In the genomic region with DNA sequence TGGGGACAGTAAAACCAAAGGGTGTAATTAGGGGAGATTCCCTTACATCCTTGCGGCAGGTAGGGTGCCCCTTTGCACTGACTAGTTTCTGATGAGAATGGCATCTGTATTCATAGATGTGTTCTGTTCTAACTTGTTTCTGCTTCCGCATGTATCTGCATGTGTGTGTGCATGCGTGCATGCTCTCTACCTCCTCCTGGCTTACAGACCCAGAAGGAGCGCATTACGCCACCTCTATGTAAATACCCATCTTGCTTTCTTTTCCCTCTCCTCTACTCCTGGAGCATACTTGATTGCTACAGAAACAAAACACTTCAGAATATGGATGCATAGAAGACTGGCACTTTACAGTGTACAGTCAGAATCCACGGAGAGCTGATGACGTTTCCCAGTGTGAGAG, we compare ENCODE assay signal across 12 mouse cellular contexts. TPM values are rescaled to one million over a fixed set of nuclear protein-coding genes. Genes with fewer than 3 reads are reported as not detected.
A peak's percentile ranks its signal among the peaks of the same experiment; 100 is the strongest.
DNase-seq lines count a peak whose midpoint lies in the region; ATAC-seq and TF ChIP-seq lines count a peak whose summit lies in the region.
"Had no signal": no experiment of that assay in that cellular context is flagged by ENCODE, and none has a peak within 500 bp of the region (broad histone marks: within the 10 kb centered on the region; RNA-seq: fewer than 3 reads in every experiment).

No protein-coding gene starts in this region.

- no peak for ATAC-seq in hindbrain, postnatal 0 days
- no peak for ATAC-seq in hindbrain, embryonic 12.5 days (ENCODE audit: low FRiP score)
- peak; percentile 55; the same call in 1 of the 2 replicates for ATAC-seq in lung, postnatal 0 days
- no peak for ATAC-seq in stomach, postnatal 0 days (ENCODE audit: low FRiP score, low TSS enrichment)
- ATAC-seq: forebrain, embryonic 16.5 days; midbrain, embryonic 13.5 days had no signal

- no peak for TF ChIP-seq EP300 in lung, postnatal 0 days (IDR thresholded peaks at IDR 0.05)
- TF ChIP-seq EP300 in stomach, postnatal 0 days (optimal IDR thresholded peaks at IDR 0.05) = no peak

- no peaks in the 10 kb centered on the region for H3K36me3 ChIP-seq in hindbrain, postnatal 0 days (ENCODE audit: insufficient read depth, low read length)
- H3K36me3 ChIP-seq in hindbrain, embryonic 12.5 days = no peaks in the 10 kb centered on the region
- H3K36me3 ChIP-seq in lung, postnatal 0 days (ENCODE audit: insufficient read depth, low read length) = no peaks in the 10 kb centered on the region
- peaks cover 14% of the 10 kb centered on the region for H3K36me3 ChIP-seq in limb, embryonic 10.5 days
- H3K36me3 ChIP-seq in stomach, postnatal 0 days (ENCODE audit: control insufficient read depth, insufficient read depth, low read length) = no peaks in the 10 kb centered on the region
- H3K36me3 ChIP-seq: midbrain, embryonic 13.5 days had no signal

- no peaks in the 10 kb centered on the region for H3K9me3 ChIP-seq in hindbrain, postnatal 0 days (ENCODE audit: low read length)
- no peaks in the 10 kb centered on the region for H3K9me3 ChIP-seq in hindbrain, embryonic 12.5 days (replicated peaks)
- no peaks in the 10 kb centered on the region for H3K9me3 ChIP-seq in lung, postnatal 0 days (ENCODE audit: low read length)
- H3K9me3 ChIP-seq in limb, embryonic 10.5 days (replicated peaks) = no peaks in the 10 kb centered on the region
- no peaks in the 10 kb centered on the region for H3K9me3 ChIP-seq in stomach, postnatal 0 days (ENCODE audit: control insufficient read depth, low read length)
- H3K9me3 ChIP-seq: heart, embryonic 12.5 days; midbrain, embryonic 13.5 days had no signal

- 0 out of 2 replicates have a peak, but pooled peaks have one; percentile 13 for TF ChIP-seq CTCF in hindbrain, postnatal 0 days (IDR thresholded peaks at IDR 0.05; ENCODE audit: low read depth)
- TF ChIP-seq CTCF in lung, postnatal 0 days (IDR thresholded peaks at IDR 0.05) = peak; percentile 58
- peak; percentile 65 for TF ChIP-seq CTCF in stomach, postnatal 0 days (IDR thresholded peaks at IDR 0.05; ENCODE audit: low read depth)

- no peaks in the 10 kb centered on the region; the same call in 1 of the 2 replicates for H3K4me1 ChIP-seq in hindbrain, postnatal 0 days (ENCODE audit: insufficient read depth, low read length)
- peaks cover 46% of the 10 kb centered on the region for H3K4me1 ChIP-seq in hindbrain, embryonic 12.5 days
- H3K4me1 ChIP-seq in lung, postnatal 0 days (ENCODE audit: insufficient read depth, low read depth, low read length) = peaks cover 29% of the 10 kb centered on the region
- peaks cover 42% of the 10 kb centered on the region for H3K4me1 ChIP-seq in limb, embryonic 10.5 days
- H3K4me1 ChIP-seq in stomach, postnatal 0 days (replicated peaks; ENCODE audit: control insufficient read depth, insufficient read depth) = peaks cover 11% of the 10 kb centered on the region

- no peak overlapping the region for H3K4me2 ChIP-seq in hindbrain, postnatal 0 days (ENCODE audit: low read depth, low read length)
- H3K4me2 ChIP-seq in hindbrain, embryonic 12.5 days (replicated peaks) = no peak overlapping the region
- no peak overlapping the region for H3K4me2 ChIP-seq in lung, postnatal 0 days (replicated peaks; ENCODE audit: low read depth, low read length)
- no peak overlapping the region for H3K4me2 ChIP-seq in stomach, postnatal 0 days (replicated peaks; ENCODE audit: low read depth)
- H3K4me2 ChIP-seq: heart, embryonic 12.5 days; midbrain, embryonic 13.5 days had no signal

- 91% methylated on average over 7 of the region's 7 CpGs for WGBS in hindbrain, postnatal 0 days
- WGBS in hindbrain, embryonic 12.5 days = 87% methylated on average over 7 of the region's 7 CpGs
- WGBS in lung, postnatal 0 days = 64% methylated on average over 7 of the region's 7 CpGs
- 90% methylated on average over 7 of the region's 7 CpGs for WGBS in limb, embryonic 10.5 days
- 64% methylated on average over 7 of the region's 7 CpGs for WGBS in stomach, postnatal 0 days

- H3K27ac ChIP-seq in hindbrain, postnatal 0 days = no peak overlapping the region
- H3K27ac ChIP-seq in hindbrain, embryonic 12.5 days = no peak overlapping the region
- H3K27ac ChIP-seq in lung, postnatal 0 days (ENCODE audit: low read length) = peak overlapping the region; percentile 28
- 0 out of 2 replicates have a peak overlapping the region, but pooled peaks have one; percentile 7 for H3K27ac ChIP-seq in limb, embryonic 10.5 days
- H3K27ac ChIP-seq in stomach, postnatal 0 days (replicated peaks) = peak overlapping the region; percentile 82

- no peak overlapping the region for H3K9ac ChIP-seq in hindbrain, postnatal 0 days (replicated peaks; ENCODE audit: low read length)
- no peak overlapping the region for H3K9ac ChIP-seq in hindbrain, embryonic 12.5 days
- H3K9ac ChIP-seq in lung, postnatal 0 days (replicated peaks; ENCODE audit: low read depth) = no peak overlapping the region
- H3K9ac ChIP-seq in stomach, postnatal 0 days (ENCODE audit: low read length) = no peak overlapping the region
- H3K9ac ChIP-seq: heart, embryonic 12.5 days; midbrain, embryonic 13.5 days had no signal

- H3K4me3 ChIP-seq in hindbrain, postnatal 0 days (ENCODE audit: low read length) = no peak overlapping the region
- H3K4me3 ChIP-seq in hindbrain, embryonic 12.5 days = no peak overlapping the region
- H3K4me3 ChIP-seq in lung, postnatal 0 days (ENCODE audit: low read depth, low read length) = no peak overlapping the region
- no peak overlapping the region for H3K4me3 ChIP-seq in limb, embryonic 10.5 days
- no peak overlapping the region for H3K4me3 ChIP-seq in stomach, postnatal 0 days (ENCODE audit: low read depth, low read length)
- H3K4me3 ChIP-seq: heart, embryonic 12.5 days; midbrain, embryonic 13.5 days had no signal

- DNase-seq in hindbrain, postnatal 0 days (ENCODE audit: low spot score) = no peak
- peak; percentile 68 for DNase-seq in lung, postnatal 0 days (ENCODE audit: low spot score)
- DNase-seq in lung, postnatal 25 days (ENCODE audit: low spot score) = no peak
- DNase-seq in limb, embryonic 10.5 days (ENCODE audit: low spot score) = no peak
- DNase-seq in stomach, postnatal 0 days (ENCODE audit: low spot score) = no peak
- DNase-seq in adrenal gland, adult 2 months = no peak
- DNase-seq: kidney, postnatal 25 days had no signal

- H3K27me3 ChIP-seq in hindbrain, postnatal 0 days (ENCODE audit: insufficient read depth, low read length) = no peaks in the 10 kb centered on the region
- H3K27me3 ChIP-seq in hindbrain, embryonic 12.5 days = no peaks in the 10 kb centered on the region
- H3K27me3 ChIP-seq in lung, postnatal 0 days (replicated peaks; ENCODE audit: insufficient read depth, low read length) = no peaks in the 10 kb centered on the region
- no peaks in the 10 kb centered on the region for H3K27me3 ChIP-seq in limb, embryonic 10.5 days (ENCODE audit: low read depth, poor library complexity, severe bottlenecking)
- H3K27me3 ChIP-seq in stomach, postnatal 0 days (ENCODE audit: control insufficient read depth, insufficient read depth, low read length) = no peaks in the 10 kb centered on the region
- H3K27me3 ChIP-seq: heart, embryonic 12.5 days; midbrain, embryonic 13.5 days had no signal

RNA-seq across cellular contexts. Expression of gene Mink1, which starts 21.1 kb away (rescaled TPM):
- total RNA-seq in hindbrain, postnatal 0 days (2014; rRNA removed) = 56.6 and 73.3 TPM in 2 replicates
- 13.6 and 15.2 TPM in 2 replicates for polyA plus RNA-seq in hindbrain, postnatal 0 days (2015; fragmentation: Nextera tagmentation; extraction: Ambion mirVana)
- polyA plus RNA-seq in hindbrain, embryonic 12.5 days (2016; fragmentation: Nextera tagmentation; extraction: Ambion mirVana) = 17.3 and 19.1 TPM in 2 replicates
- 7.4 and 7.6 TPM in 2 replicates for polyA plus RNA-seq in lung, postnatal 0 days (2015; fragmentation: Nextera tagmentation; extraction: Ambion mirVana)
- polyA plus RNA-seq in limb, embryonic 10.5 days (2016; fragmentation: Nextera tagmentation; extraction: Ambion mirVana) = 15.1 and 17.2 TPM in 2 replicates
- polyA plus RNA-seq in stomach, postnatal 0 days (2015; fragmentation: Nextera tagmentation; extraction: Ambion mirVana) = 8.5 and 10.2 TPM in 2 replicates
- total RNA-seq in adrenal gland, adult 2 months (2021) = 10 to 100 TPM; 44.8 to 46.0 TPM
- 59.1 and 62.8 TPM in 2 replicates for polyA plus RNA-seq in adrenal gland, adult 2 months (2012; rRNA removed)

RNA-seq across cellular contexts. Expression of gene 4930544D05Rik, which starts 31.9 kb away (rescaled TPM):
- total RNA-seq in hindbrain, postnatal 0 days (2014; rRNA removed) = not detected in 2 replicates
- not detected in 2 replicates for polyA plus RNA-seq in hindbrain, postnatal 0 days (2015; fragmentation: Nextera tagmentation; extraction: Ambion mirVana)
- polyA plus RNA-seq in hindbrain, embryonic 12.5 days (2016; fragmentation: Nextera tagmentation; extraction: Ambion mirVana) = not detected in 2 replicates
- polyA plus RNA-seq in lung, postnatal 0 days (2015; fragmentation: Nextera tagmentation; extraction: Ambion mirVana) = not detected in 2 replicates
- not detected in 2 replicates for polyA plus RNA-seq in limb, embryonic 10.5 days (2016; fragmentation: Nextera tagmentation; extraction: Ambion mirVana)
- polyA plus RNA-seq in stomach, postnatal 0 days (2015; fragmentation: Nextera tagmentation; extraction: Ambion mirVana) = not detected in 2 replicates
- total RNA-seq in adrenal gland, adult 2 months (2021) = not detected
- polyA plus RNA-seq in adrenal gland, adult 2 months (2012; rRNA removed) = not detected in 2 replicates
- total RNA-seq: left cerebral cortex, postnatal 36 days had no signal
- polyA plus RNA-seq: forebrain, embryonic 16.5 days; heart, embryonic 12.5 days; midbrain, embryonic 13.5 days had no signal

RNA-seq across cellular contexts. Expression of gene Chrne, which starts 35.2 kb away (rescaled TPM):
- total RNA-seq in hindbrain, postnatal 0 days (2014; rRNA removed) = 4.5 TPM in 1 of 2 replicates, not detected in the other
- 0.42 and 0.59 TPM in 2 replicates for polyA plus RNA-seq in hindbrain, postnatal 0 days (2015; fragmentation: Nextera tagmentation; extraction: Ambion mirVana)
- not detected in 2 replicates for polyA plus RNA-seq in hindbrain, embryonic 12.5 days (2016; fragmentation: Nextera tagmentation; extraction: Ambion mirVana)
- polyA plus RNA-seq in lung, postnatal 0 days (2015; fragmentation: Nextera tagmentation; extraction: Ambion mirVana) = not detected in 2 replicates
- not detected in 2 replicates for polyA plus RNA-seq in limb, embryonic 10.5 days (2016; fragmentation: Nextera tagmentation; extraction: Ambion mirVana)
- not detected in 2 replicates for polyA plus RNA-seq in stomach, postnatal 0 days (2015; fragmentation: Nextera tagmentation; extraction: Ambion mirVana)
- total RNA-seq in adrenal gland, adult 2 months (2021) = not detected
- 0.30 TPM in 1 of 2 replicates, not detected in the other for polyA plus RNA-seq in adrenal gland, adult 2 months (2012; rRNA removed)
- total RNA-seq: left cerebral cortex, postnatal 36 days had no signal
- polyA plus RNA-seq: midbrain, embryonic 13.5 days had no signal

RNA-seq across cellular contexts. Expression of gene Pld2, which starts 43.9 kb away (rescaled TPM):
- total RNA-seq in hindbrain, postnatal 0 days (2014; rRNA removed) = 46.0 and 64.3 TPM in 2 replicates
- 17.7 and 19.1 TPM in 2 replicates for polyA plus RNA-seq in hindbrain, postnatal 0 days (2015; fragmentation: Nextera tagmentation; extraction: Ambion mirVana)
- 7.2 and 7.8 TPM in 2 replicates for polyA plus RNA-seq in hindbrain, embryonic 12.5 days (2016; fragmentation: Nextera tagmentation; extraction: Ambion mirVana)
- 10.8 and 13.5 TPM in 2 replicates for polyA plus RNA-seq in lung, postnatal 0 days (2015; fragmentation: Nextera tagmentation; extraction: Ambion mirVana)
- 1.4 and 2.0 TPM in 2 replicates for polyA plus RNA-seq in limb, embryonic 10.5 days (2016; fragmentation: Nextera tagmentation; extraction: Ambion mirVana)
- 16.2 and 17.7 TPM in 2 replicates for polyA plus RNA-seq in stomach, postnatal 0 days (2015; fragmentation: Nextera tagmentation; extraction: Ambion mirVana)
- total RNA-seq in adrenal gland, adult 2 months (2021) = 10 to 100 TPM in 1 of 2 experiments, 1 to 10 TPM in 1; 8.0 to 10.9 TPM
- polyA plus RNA-seq in adrenal gland, adult 2 months (2012; rRNA removed) = 12.8 and 18.4 TPM in 2 replicates

RNA-seq across cellular contexts. Expression of gene Gm40193, which starts 51.0 kb away (rescaled TPM):
- not detected in 2 replicates for total RNA-seq in hindbrain, postnatal 0 days (2014; rRNA removed)
- polyA plus RNA-seq in hindbrain, postnatal 0 days (2015; fragmentation: Nextera tagmentation; extraction: Ambion mirVana) = not detected in 2 replicates
- not detected in 2 replicates for polyA plus RNA-seq in hindbrain, embryonic 12.5 days (2016; fragmentation: Nextera tagmentation; extraction: Ambion mirVana)
- polyA plus RNA-seq in lung, postnatal 0 days (2015; fragmentation: Nextera tagmentation; extraction: Ambion mirVana) = not detected in 2 replicates
- not detected in 2 replicates for polyA plus RNA-seq in limb, embryonic 10.5 days (2016; fragmentation: Nextera tagmentation; extraction: Ambion mirVana)
- not detected in 2 replicates for polyA plus RNA-seq in stomach, postnatal 0 days (2015; fragmentation: Nextera tagmentation; extraction: Ambion mirVana)
- total RNA-seq in adrenal gland, adult 2 months (2021) = not detected
- polyA plus RNA-seq in adrenal gland, adult 2 months (2012; rRNA removed) = not detected in 2 replicates
- total RNA-seq: left cerebral cortex, postnatal 36 days had no signal
- polyA plus RNA-seq: forebrain, embryonic 16.5 days; heart, embryonic 12.5 days; midbrain, embryonic 13.5 days had no signal

Comparison
In these comparisons a context has a peak if more than half of its experiments do, and no peak if none do; other contexts are left out.
1. H3K27ac ChIP-seq: peak in lung, postnatal 0 days (single experiment), limb, embryonic 10.5 days (single experiment) and stomach, postnatal 0 days (single experiment); none in hindbrain, postnatal 0 days (single experiment) and hindbrain, embryonic 12.5 days (single experiment).
2. CTCF ChIP-seq: peak in every context shown above with its lines; median percentile 65 in stomach, postnatal 0 days; 58 in lung, postnatal 0 days; 13 in hindbrain, postnatal 0 days.